ENCODE assay signal across 15 mouse cellular contexts in genomic region chr14:99749308-99750305, GRCm38 (mm10).
DNase-seq lines count a peak whose midpoint lies in the region; ATAC-seq and TF ChIP-seq lines count a peak whose summit lies in the region.
"Had no signal": no experiment of that assay in that cellular context is flagged by ENCODE, and none has a peak within 500 bp of the region (broad histone marks: within the 10 kb centered on the region; RNA-seq: fewer than 3 reads in every experiment).

No protein-coding gene starts in this region.

- no peak for TF ChIP-seq POLR2A in brain, embryonic 14.5 days (IDR thresholded peaks at IDR 0.05; ENCODE audit: borderline replicate concordance, extremely low read depth, insufficient read depth, insufficient read length, poor library complexity, severe bottlenecking)
- TF ChIP-seq POLR2A in cortical plate, adult 2 months (IDR thresholded peaks at IDR 0.05; ENCODE audit: extremely low read depth, insufficient read depth, low read length): no peak

- peaks cover 4% of the 10 kb centered on the region; the same call in 1 of the 2 replicates for H3K4me1 ChIP-seq in cortical plate, adult 2 months (ENCODE audit: control insufficient read depth, insufficient read depth, low read length)
- peaks cover 25% of the 10 kb centered on the region for H3K4me1 ChIP-seq in hindbrain, embryonic 13.5 days (replicated peaks)
- H3K4me1 ChIP-seq in midbrain, postnatal 0 days (ENCODE audit: insufficient read depth, low read length): 0 out of 2 replicates have a peak, but pooled peaks cover 4% of the 10 kb centered on the region
- H3K4me1 ChIP-seq: heart, embryonic 15.5 days had no signal

- peak overlapping the region; percentile 44; the same call in 1 of the 2 replicates for H3K27ac ChIP-seq in cortical plate, adult 2 months (ENCODE audit: insufficient read depth, low read length)
- H3K27ac ChIP-seq in hindbrain, embryonic 13.5 days: peak overlapping the region; percentile 66
- no peak overlapping the region for H3K27ac ChIP-seq in midbrain, postnatal 0 days (ENCODE audit: low read depth, low read length)
- H3K27ac ChIP-seq: heart, embryonic 15.5 days had no signal

- H3K9ac ChIP-seq in hindbrain, embryonic 13.5 days: no peak overlapping the region
- no peak overlapping the region for H3K9ac ChIP-seq in midbrain, postnatal 0 days (replicated peaks; ENCODE audit: low read length, poor library complexity, severe bottlenecking)
- H3K9ac ChIP-seq: heart, embryonic 15.5 days; lung, embryonic 14.5 days had no signal

- H3K36me3 ChIP-seq in hindbrain, embryonic 13.5 days: no peaks in the 10 kb centered on the region
- H3K36me3 ChIP-seq in midbrain, postnatal 0 days (ENCODE audit: insufficient read depth, low read length): no peaks in the 10 kb centered on the region
- H3K36me3 ChIP-seq: heart, embryonic 15.5 days had no signal

- peak; percentile 50 for ATAC-seq in hindbrain, embryonic 13.5 days (ENCODE audit: low FRiP score)
- no peak; the same call in 1 of the 2 replicates for ATAC-seq in midbrain, postnatal 0 days (ENCODE audit: low FRiP score)
- ATAC-seq: activated CD4-positive, CD25-positive, alpha-beta regulatory T cell, adult 4 months had no signal

- 34% methylated on average over 12 of the region's 12 CpGs for WGBS in hindbrain, embryonic 13.5 days
- 23% methylated on average over 12 of the region's 12 CpGs for WGBS in midbrain, postnatal 0 days

- DNase-seq in brain, embryonic 14.5 days (ENCODE audit: low read depth): peak; percentile 91
- DNase-seq in midbrain, postnatal 0 days (ENCODE audit: low spot score): peak; percentile 20
- DNase-seq in right cerebral cortex, postnatal 25 days: no peak
- no peak for DNase-seq in ovary, postnatal 10 days (ENCODE audit: low spot score)
- no peak for DNase-seq in MN1 (ENCODE audit: low spot score)
- DNase-seq: cerebellum, adult 18-20 months; gastrocnemius, postnatal 14 days; lung, embryonic 14.5 days; right cerebral cortex, adult 18-20 months had no signal

- no peak overlapping the region for H3K4me3 ChIP-seq in cortical plate, adult 2 months (ENCODE audit: insufficient read depth, low read length)
- no peak overlapping the region for H3K4me3 ChIP-seq in hindbrain, embryonic 13.5 days
- H3K4me3 ChIP-seq in midbrain, postnatal 0 days (ENCODE audit: low read depth, low read length): no peak overlapping the region
- H3K4me3 ChIP-seq: erythroblast, embryonic 14.5 days; heart, embryonic 15.5 days; megakaryocyte, embryonic 14.5 days had no signal

- H3K27me3 ChIP-seq in hindbrain, embryonic 13.5 days: no peaks in the 10 kb centered on the region
- H3K27me3 ChIP-seq in midbrain, postnatal 0 days (ENCODE audit: insufficient read depth, low read length): no peaks in the 10 kb centered on the region
- H3K27me3 ChIP-seq: heart, embryonic 15.5 days; megakaryocyte, embryonic 14.5 days had no signal

- H3K9me3 ChIP-seq in hindbrain, embryonic 13.5 days: no peaks in the 10 kb centered on the region
- no peaks in the 10 kb centered on the region for H3K9me3 ChIP-seq in midbrain, postnatal 0 days (ENCODE audit: low read length)
- H3K9me3 ChIP-seq: heart, embryonic 15.5 days; megakaryocyte, embryonic 14.5 days had no signal

- no peak for TF ChIP-seq CTCF in brain, embryonic 14.5 days (IDR thresholded peaks at IDR 0.05; ENCODE audit: borderline replicate concordance, extremely low read depth, insufficient read depth, insufficient read length)
- no peak for TF ChIP-seq CTCF in cortical plate, adult 2 months (IDR thresholded peaks at IDR 0.05; ENCODE audit: extremely low read depth, insufficient read depth, low read length)
- no peak for TF ChIP-seq CTCF in midbrain, postnatal 0 days (IDR thresholded peaks at IDR 0.05)

- no peak overlapping the region for H3K4me2 ChIP-seq in hindbrain, embryonic 13.5 days
- H3K4me2 ChIP-seq in midbrain, postnatal 0 days (ENCODE audit: low read depth, low read length, poor library complexity, severe bottlenecking): no peak overlapping the region
- H3K4me2 ChIP-seq: heart, embryonic 15.5 days; lung, embryonic 14.5 days had no signal

Comparison
In these comparisons a context has a peak if more than half of its experiments do, and no peak if none do; other contexts are left out.
1. DNase-seq: peak in brain, embryonic 14.5 days (single experiment) and midbrain, postnatal 0 days (single experiment); none in right cerebral cortex, postnatal 25 days (single experiment), ovary, postnatal 10 days (single experiment) and MN1 (single experiment).